Mouse (Mus musculus) embryonic fibroblast, embryonic 13.5 days (primary cell): ENCODE data around the gene Olfr211.

ENCODE experiments used
- CTCF ChIP-seq: IDR thresholded peaks from 2 replicates; pipeline ENCODE4 v1.5.1; 2011; ENCODE audit warnings: mild to moderate bottlenecking, control low read depth, low read length, moderate library complexity, borderline replicate concordance; ENCODE audit not compliant: insufficient read depth
- POLR2A ChIP-seq: IDR thresholded peaks from 2 replicates; pipeline ENCODE4 v1.6.1; 2011; ENCODE audit warnings: low read depth, mild to moderate bottlenecking, control low read depth, low read length, moderate library complexity

GRCm38 (mm10) chr6:116455781-116456180 lies 33.1 kb upstream of the Olfr211 start:
- no peak for TF ChIP-seq CTCF
- no peak for TF ChIP-seq POLR2A
